Mouse (Mus musculus) spleen, adult 10 weeks (tissue): ENCODE results near the gene Dcpp1. TPM values are rescaled to one million over a fixed set of nuclear protein-coding genes. Genes with fewer than 3 reads are reported as not detected.

Experiments used
- polyA plus RNA-seq: library from polyadenylated mRNA; stranded (reverse); fragments of 350-450 nt; fragmentation: Illumina TruSeq; extraction: RNeasy Lipid Tissue Mini Kit (QIAGEN cat#74804); gene quantifications from one replicate; pipeline ENCODE4 v1.2.3, GENCODE M21; 2015; ENCODE audit warnings: low replicate concordance; ENCODE audit not compliant: insufficient read depth

The Dcpp1 gene
- polyA plus RNA-seq = not detected

GRCm38 (mm10) chr17:23880576-23880975 lies at the start of gene Dcpp1, which contains the start of gene Dcpp2:
TSS of gene Dcpp1 (plus strand) at chr17:23880876.
TSS of gene Dcpp2 (plus strand) at chr17:23880880.

GRCm38 (mm10) chr17:23836006-23836575 lies 44.6 kb upstream of the Dcpp1 start, which contains the start of gene Prss33:
TSS of gene Prss33 (minus strand) at chr17:23836056.

GRCm38 (mm10) chr17:23843812-23844273 lies 36.8 kb upstream of the Dcpp1 start, which contains the start of the genes Prss32 and Prss41:
TSS of gene Prss32 (plus strand) at chr17:23843855.
TSS of gene Prss41 (minus strand) at chr17:23844172.

GRCm38 (mm10) chr17:23867756-23868155 lies 12.9 kb upstream of the Dcpp1 start, which contains the start of gene Prss21:
TSS of gene Prss21 (plus strand) at chr17:23868056.

GRCm38 (mm10) chr17:23917158-23917557 lies 36.5 kb downstream of the Dcpp1 start, which contains the start of gene Dcpp3:
TSS of gene Dcpp3 (plus strand) at chr17:23917458.

Other genes with a start within 250 kb of the Dcpp1 start
- 1.0 TPM for gene Mmp25, start 235.6 kb upstream of the Dcpp1 start, polyA plus RNA-seq
- gene Bicdl2, start 220.4 kb upstream of the Dcpp1 start, polyA plus RNA-seq = not detected
- 29.3 TPM for gene Hcfc1r1, start 207.3 kb upstream of the Dcpp1 start, polyA plus RNA-seq
- 9.4 TPM for gene Thoc6, start 207.0 kb upstream of the Dcpp1 start, polyA plus RNA-seq
- 4.0 TPM for gene Tnfrsf12a, start 203.4 kb upstream of the Dcpp1 start, polyA plus RNA-seq
- gene Cldn6, start 201.6 kb upstream of the Dcpp1 start, polyA plus RNA-seq = not detected
- not detected for gene Cldn9, start 196.8 kb upstream of the Dcpp1 start, polyA plus RNA-seq
- not detected for gene 1520401A03Rik, start 158.1 kb upstream of the Dcpp1 start, polyA plus RNA-seq
- 7.6 TPM for gene Pkmyt1, start 154.5 kb upstream of the Dcpp1 start, polyA plus RNA-seq
- gene Paqr4, start 140.0 kb upstream of the Dcpp1 start, polyA plus RNA-seq = 3.6 TPM
- 0.28 TPM for gene Kremen2, start 135.0 kb upstream of the Dcpp1 start, polyA plus RNA-seq
- gene Flywch1, start 109.3 kb upstream of the Dcpp1 start, polyA plus RNA-seq = 9.9 TPM
- gene Flywch2, start 94.8 kb upstream of the Dcpp1 start, polyA plus RNA-seq = 0.57 TPM
- 445 TPM for gene Srrm2, start 90.3 kb upstream of the Dcpp1 start, polyA plus RNA-seq
- 39.3 TPM for gene Elob, start 51.7 kb upstream of the Dcpp1 start, polyA plus RNA-seq
- not detected for gene Prss33, start 44.8 kb upstream of the Dcpp1 start, polyA plus RNA-seq
- gene Prss32, start 37.0 kb upstream of the Dcpp1 start, polyA plus RNA-seq = not detected
- gene Prss41, start 36.7 kb upstream of the Dcpp1 start, polyA plus RNA-seq = 0.12 TPM
- gene Prss21, start 12.8 kb upstream of the Dcpp1 start, polyA plus RNA-seq = not detected
- gene Dcpp2, start within 50 bp of the Dcpp1 start, polyA plus RNA-seq = not detected
- not detected for gene Dcpp3, start 36.6 kb downstream of the Dcpp1 start, polyA plus RNA-seq
- gene Sbp, start 60.8 kb downstream of the Dcpp1 start, polyA plus RNA-seq = not detected
- gene Sbpl, start 74.4 kb downstream of the Dcpp1 start, polyA plus RNA-seq = not detected
- 11.0 TPM for gene Prss30, start 99.7 kb downstream of the Dcpp1 start, polyA plus RNA-seq
- not detected for gene Prss22, start 117.2 kb downstream of the Dcpp1 start, polyA plus RNA-seq
- gene Prss27, start 157.3 kb downstream of the Dcpp1 start, polyA plus RNA-seq = not detected
- 19.9 TPM for gene Kctd5, start 192.6 kb downstream of the Dcpp1 start, polyA plus RNA-seq